Mouse (Mus musculus): ENCODE measurements around the gene Sec1. TPM values are rescaled to one million over a fixed set of nuclear protein-coding genes. Genes with fewer than 3 reads are reported as not detected.

Sec1 gene
- polyA plus RNA-seq, 1 experiment from 2014 or later = 0.28 TPM

DNA sequence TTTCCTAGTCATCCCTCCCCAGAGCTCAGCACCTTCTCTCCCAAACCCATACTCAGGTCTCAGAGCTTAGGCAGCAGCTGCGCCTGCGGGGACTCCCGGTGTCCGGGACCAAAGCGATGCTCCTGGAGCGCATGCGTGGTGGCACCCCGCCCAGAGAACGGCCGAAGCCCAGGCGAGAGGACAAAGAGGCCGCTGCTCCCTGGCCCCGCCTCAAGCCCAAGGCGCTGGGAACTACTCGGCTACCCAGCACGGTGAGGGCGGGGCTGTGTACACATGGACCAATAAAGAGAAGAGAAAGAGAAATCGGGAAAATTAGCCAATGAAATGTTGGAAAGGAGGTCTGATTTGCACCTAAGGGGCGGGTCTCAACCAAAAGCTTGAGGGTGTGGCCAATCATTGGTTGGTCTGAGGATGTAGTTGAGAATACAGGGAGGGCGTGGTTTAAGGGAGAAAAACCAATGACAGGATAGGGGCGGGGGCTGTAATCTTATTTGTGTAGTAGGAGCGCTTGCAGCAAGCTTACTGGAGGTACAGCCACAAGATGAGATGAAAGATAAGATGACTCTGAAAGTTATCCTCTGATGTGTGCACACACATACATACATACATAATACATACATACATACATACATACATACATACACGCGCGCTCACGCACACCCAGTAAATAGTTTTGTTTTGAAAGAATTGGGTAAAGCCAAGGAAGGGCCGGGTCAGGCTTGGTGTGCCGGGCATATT lies 50.6 kb downstream of the Sec1 start:
- peak overlapping the region; percentile 89 for H3K27ac ChIP-seq (ENCODE audit: low read length)
- no peaks in the 10 kb centered on the region for H3K27me3 ChIP-seq (ENCODE audit: control insufficient read depth, insufficient read depth, low read depth, low read length)
- peak overlapping the region; percentile 77 for H3K4me2 ChIP-seq (ENCODE audit: low read length)
- no peaks in the 10 kb centered on the region for H3K36me3 ChIP-seq (ENCODE audit: control insufficient read depth, insufficient read depth, low read length)
- ATAC-seq = peak; percentile 92
- peak overlapping the region; percentile 48 for H3K4me3 ChIP-seq (ENCODE audit: low read depth, low read length)
- H3K4me1 ChIP-seq (ENCODE audit: control insufficient read depth, insufficient read depth, low read length) = peaks cover 17% of the 10 kb centered on the region
- under 1% methylated on average over 28 of the region's 28 CpGs for WGBS
- H3K9ac ChIP-seq (ENCODE audit: low read depth, low read length) = peak overlapping the region; percentile 77
- no peaks in the 10 kb centered on the region for H3K9me3 ChIP-seq (replicated peaks; ENCODE audit: control insufficient read depth, low read length, poor library complexity, severe bottlenecking)

DNA sequence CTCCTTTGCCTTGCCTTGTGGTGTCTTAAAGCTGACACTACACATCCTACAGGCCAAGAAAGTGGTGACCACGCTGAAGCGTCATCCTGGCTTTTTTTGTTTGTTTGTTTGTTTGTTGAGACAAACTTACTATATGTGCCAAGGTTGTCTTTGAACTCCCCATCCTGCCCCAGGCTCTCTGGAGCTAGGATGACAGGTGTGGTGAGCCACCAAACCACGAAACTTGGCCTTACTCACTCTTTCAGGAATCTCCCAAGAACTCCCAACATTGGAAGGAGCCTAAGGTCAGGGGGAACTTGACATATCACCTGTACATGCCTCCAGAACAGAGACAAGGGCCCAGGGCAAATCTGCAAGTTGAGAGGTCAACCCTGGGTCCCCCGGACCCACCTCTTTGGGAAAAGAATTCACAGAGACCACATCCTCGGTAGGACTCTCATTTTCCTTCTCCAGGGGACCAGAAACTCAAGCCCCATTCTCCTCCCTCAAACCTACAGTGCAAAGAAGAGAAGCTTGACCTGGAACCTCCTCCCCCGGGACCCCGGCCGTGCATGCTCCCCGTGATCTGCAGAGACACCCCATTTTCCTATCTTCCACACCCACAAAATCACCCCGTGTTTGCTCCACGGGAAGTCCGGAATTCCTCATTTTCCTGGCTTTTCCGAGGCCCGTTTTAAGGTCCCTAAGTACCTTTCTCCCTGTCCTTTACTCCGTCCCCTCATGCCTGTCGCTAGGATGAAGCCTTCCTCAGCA lies 51.5 kb downstream of the Sec1 start:
- WGBS = 35% methylated on average over 16 of the region's 16 CpGs
- Histone ChIP-seq H3K4me2 (ENCODE audit: low read length) (peak overlapping the region; percentile 77), H3K36me3 (ENCODE audit: control insufficient read depth, insufficient read depth, low read length) (no peaks in the 10 kb centered on the region), H3K9ac (ENCODE audit: low read depth, low read length) (peak overlapping the region; percentile 77), H3K27me3 (ENCODE audit: control insufficient read depth, insufficient read depth, low read depth, low read length) (no peaks in the 10 kb centered on the region), H3K9me3 (replicated peaks; ENCODE audit: control insufficient read depth, low read length, poor library complexity, severe bottlenecking) (no peaks in the 10 kb centered on the region), H3K4me1 (ENCODE audit: control insufficient read depth, insufficient read depth, low read length) (peaks cover 22% of the 10 kb centered on the region), H3K27ac (ENCODE audit: low read length) (peak overlapping the region; percentile 89), H3K4me3 (ENCODE audit: low read depth, low read length) (peak overlapping the region; percentile 48)
- no peak for ATAC-seq

- H3K27me3 ChIP-seq (ENCODE audit: control insufficient read depth, insufficient read depth, low read depth, low read length) = no peaks in the 10 kb centered on the region
- WGBS = 89% methylated on average over 5 of the region's 5 CpGs
These were observed 52.1 kb downstream of the Sec1 start for GRCm38 (mm10) chr7:45642083-45642482.

DNA sequence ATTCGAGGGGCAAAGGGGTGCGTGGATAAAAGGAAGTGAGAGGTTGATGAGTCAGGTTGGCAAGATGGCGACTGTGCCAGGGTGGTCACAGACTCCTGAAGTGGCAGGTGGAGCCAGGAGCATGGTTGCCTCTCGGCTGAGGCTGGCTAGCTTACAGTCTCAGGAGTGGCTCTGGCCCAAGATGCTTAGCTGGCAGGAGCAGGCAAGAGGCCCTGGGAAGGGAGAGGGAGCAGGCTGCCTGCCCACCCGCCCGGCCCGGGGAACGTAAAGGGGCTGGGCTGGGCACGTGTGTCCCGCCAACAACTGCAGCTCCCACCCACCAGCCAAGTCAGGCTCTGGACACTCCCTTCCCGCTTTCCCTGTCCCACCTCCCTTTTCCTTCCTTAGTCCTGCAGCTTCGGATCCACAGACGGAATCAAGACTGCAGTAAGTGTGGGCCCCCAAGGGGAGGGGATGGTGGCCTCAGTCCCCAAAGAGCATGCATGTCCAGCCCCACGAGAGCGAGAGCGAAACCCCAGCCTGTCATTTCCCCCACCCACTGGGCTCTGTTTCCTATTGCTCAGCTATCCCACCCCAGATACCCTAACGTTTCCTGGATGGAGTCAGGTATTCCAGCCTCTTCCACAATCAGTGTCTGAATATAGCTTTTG lies 52.7 kb downstream of the Sec1 start:
- Histone ChIP-seq H3K4me3 (ENCODE audit: low read depth, low read length) (no peak overlapping the region), H3K9me3 (replicated peaks; ENCODE audit: control insufficient read depth, low read length, poor library complexity, severe bottlenecking) (no peaks in the 10 kb centered on the region), H3K4me1 (ENCODE audit: control insufficient read depth, insufficient read depth, low read length) (peaks cover 22% of the 10 kb centered on the region), H3K27ac (ENCODE audit: low read length) (no peak overlapping the region), H3K36me3 (ENCODE audit: control insufficient read depth, insufficient read depth, low read length) (peaks cover 4% of the 10 kb centered on the region; the same call in 1 of the 2 replicates), H3K9ac (ENCODE audit: low read depth, low read length) (no peak overlapping the region), H3K27me3 (ENCODE audit: control insufficient read depth, insufficient read depth, low read depth, low read length) (no peaks in the 10 kb centered on the region), H3K4me2 (ENCODE audit: low read length) (no peak overlapping the region)
- no peak for ATAC-seq
- WGBS = 73% methylated on average over 9 of the region's 17 CpGs

More at GRCm38 (mm10) chr7:45642083-45642482, 52.1 kb downstream of the Sec1 start:
- Histone ChIP-seq H3K4me2 (ENCODE audit: low read length) (peak overlapping the region; percentile 77; the same call in 1 of the 2 replicates), H3K9ac (ENCODE audit: low read depth, low read length) (no peak overlapping the region), H3K9me3 (replicated peaks; ENCODE audit: control insufficient read depth, low read length, poor library complexity, severe bottlenecking) (no peaks in the 10 kb centered on the region), H3K36me3 (ENCODE audit: control insufficient read depth, insufficient read depth, low read length) (no peaks in the 10 kb centered on the region), H3K4me1 (ENCODE audit: control insufficient read depth, insufficient read depth, low read length) (peaks cover 22% of the 10 kb centered on the region), H3K4me3 (ENCODE audit: low read depth, low read length) (no peak overlapping the region), H3K27ac (ENCODE audit: low read length) (no peak overlapping the region)
- no peak for ATAC-seq

- Histone ChIP-seq H3K36me3 (ENCODE audit: control insufficient read depth, insufficient read depth, low read length) (peaks cover 12% of the 10 kb centered on the region), H3K4me3 (ENCODE audit: low read depth, low read length) (no peak overlapping the region), H3K4me2 (ENCODE audit: low read length) (no peak overlapping the region), H3K27ac (ENCODE audit: low read length) (no peak overlapping the region), H3K4me1 (ENCODE audit: control insufficient read depth, insufficient read depth, low read length) (peaks cover 22% of the 10 kb centered on the region), H3K9ac (ENCODE audit: low read depth, low read length) (no peak overlapping the region), H3K9me3 (replicated peaks; ENCODE audit: control insufficient read depth, low read length, poor library complexity, severe bottlenecking) (no peaks in the 10 kb centered on the region), H3K27me3 (ENCODE audit: control insufficient read depth, insufficient read depth, low read depth, low read length) (no peaks in the 10 kb centered on the region)
- ATAC-seq = no peak
- WGBS = 74% methylated on average over 19 of the region's 19 CpGs
These were observed 53.8 kb downstream of the Sec1 start for GRCm38 (mm10) chr7:45640191-45640957.

- no peaks in the 10 kb centered on the region for H3K9me3 ChIP-seq (replicated peaks; ENCODE audit: control insufficient read depth, low read length, poor library complexity, severe bottlenecking)
- H3K4me1 ChIP-seq (ENCODE audit: control insufficient read depth, insufficient read depth, low read length) = peaks cover 17% of the 10 kb centered on the region
- WGBS = 20% methylated on average over 19 of the region's 19 CpGs
- no peak for ATAC-seq
- peak within 1 kb of the TSS; percentile 37; the same call in 1 of the 2 replicates for H3K4me3 ChIP-seq (ENCODE audit: low read depth, low read length)
- peaks cover 13% of the 10 kb centered on the region for H3K36me3 ChIP-seq (ENCODE audit: control insufficient read depth, insufficient read depth, low read length)
- no peak within 1 kb of the TSS; the same call in 1 of the 2 replicates for H3K4me2 ChIP-seq (ENCODE audit: low read length)
- H3K27ac ChIP-seq (ENCODE audit: low read length) = no peak within 1 kb of the TSS
- H3K27me3 ChIP-seq (ENCODE audit: control insufficient read depth, insufficient read depth, low read depth, low read length) = no peaks in the 10 kb centered on the region
- no peak within 1 kb of the TSS; the same call in 1 of the 2 replicates for H3K9ac ChIP-seq (ENCODE audit: low read depth, low read length)
These were observed 54.6 kb downstream of the Sec1 start, which contains the start of gene Mamstr for GRCm38 (mm10) chr7:45639561-45640027. Gene Mamstr (plus strand): TSS chr7:45639977.

DNA sequence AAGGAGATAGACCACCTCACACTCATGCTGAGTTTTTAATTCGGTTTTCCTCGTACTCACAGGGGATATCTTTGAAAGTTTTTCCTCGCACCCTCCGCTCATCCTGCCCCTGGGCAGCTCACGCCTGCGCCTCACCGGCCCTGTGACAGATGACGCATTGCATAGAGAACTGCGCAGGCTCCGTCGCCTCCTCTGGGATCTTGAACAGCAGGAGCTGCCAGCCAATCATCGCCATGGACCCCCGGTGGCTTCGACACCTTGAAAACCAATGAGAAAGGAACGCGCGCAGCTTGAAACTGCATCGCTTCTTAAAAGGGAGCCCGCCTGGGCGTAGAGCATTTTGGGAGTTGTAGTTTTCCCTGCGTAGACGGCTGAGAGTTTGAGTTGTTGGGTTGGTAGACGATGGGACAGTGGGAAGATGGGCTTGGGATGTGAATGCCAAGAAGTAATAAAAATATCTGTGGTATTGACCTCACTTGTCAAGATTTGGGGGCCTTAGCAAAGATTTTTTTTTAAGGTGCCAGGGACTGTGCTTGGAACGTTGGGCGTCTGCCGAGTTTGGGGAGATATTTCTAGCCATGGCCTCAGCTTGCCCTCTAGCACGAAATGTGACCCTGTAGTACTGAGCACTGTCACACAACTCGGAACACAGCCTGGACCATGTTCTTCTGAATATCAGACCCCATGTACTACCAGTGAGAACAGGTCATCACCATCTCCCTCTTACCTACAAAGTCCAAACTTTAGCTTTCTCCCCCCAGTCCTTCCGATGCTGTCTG lies 55.4 kb downstream of the Sec1 start:
- Histone ChIP-seq H3K27ac (ENCODE audit: low read length) (0 out of 2 replicates have a peak overlapping the region, but pooled peaks have one; percentile 50), H3K4me3 (ENCODE audit: low read depth, low read length) (peak overlapping the region; percentile 37), H3K36me3 (ENCODE audit: control insufficient read depth, insufficient read depth, low read length) (peaks cover 13% of the 10 kb centered on the region), H3K27me3 (ENCODE audit: control insufficient read depth, insufficient read depth, low read depth, low read length) (no peaks in the 10 kb centered on the region), H3K4me2 (ENCODE audit: low read length) (peak overlapping the region; percentile 53), H3K9ac (ENCODE audit: low read depth, low read length) (peak overlapping the region; percentile 27; the same call in 1 of the 2 replicates), H3K9me3 (replicated peaks; ENCODE audit: control insufficient read depth, low read length, poor library complexity, severe bottlenecking) (no peaks in the 10 kb centered on the region), H3K4me1 (ENCODE audit: control insufficient read depth, insufficient read depth, low read length) (peaks cover 14% of the 10 kb centered on the region)
- peak; percentile 89 for ATAC-seq
- WGBS = 16% methylated on average over 29 of the region's 29 CpGs

DNA sequence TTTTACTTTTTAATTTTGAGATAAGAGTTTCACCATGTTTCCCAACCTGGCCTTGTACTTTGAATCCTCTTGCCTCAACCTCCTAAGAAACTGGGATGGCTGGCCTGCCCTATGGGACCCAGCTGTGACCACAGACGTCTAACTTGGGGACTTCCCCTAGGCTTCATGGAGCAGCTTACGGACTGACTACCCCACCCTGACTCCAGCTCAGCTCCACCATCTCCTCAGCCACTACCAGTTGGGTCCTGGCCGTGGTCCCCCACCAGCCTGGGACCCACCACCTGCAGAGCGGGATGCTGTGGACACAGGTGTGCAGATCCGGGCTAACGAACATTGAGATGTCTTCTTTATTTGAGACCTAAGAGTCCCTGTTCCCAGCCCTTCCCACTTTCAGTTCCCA lies 56.5 kb downstream of the Sec1 start:
- Histone ChIP-seq H3K4me1 (ENCODE audit: control insufficient read depth, insufficient read depth, low read length) (peaks cover 11% of the 10 kb centered on the region), H3K27me3 (ENCODE audit: control insufficient read depth, insufficient read depth, low read depth, low read length) (no peaks in the 10 kb centered on the region), H3K27ac (ENCODE audit: low read length) (no peak overlapping the region), H3K9me3 (replicated peaks; ENCODE audit: control insufficient read depth, low read length, poor library complexity, severe bottlenecking) (no peaks in the 10 kb centered on the region), H3K9ac (ENCODE audit: low read depth, low read length) (no peak overlapping the region), H3K36me3 (ENCODE audit: control insufficient read depth, insufficient read depth, low read length) (peaks cover 13% of the 10 kb centered on the region), H3K4me3 (ENCODE audit: low read depth, low read length) (no peak overlapping the region), H3K4me2 (ENCODE audit: low read length) (no peak overlapping the region)
- WGBS = 98% methylated on average over 6 of the region's 6 CpGs
- no peak for ATAC-seq
